Mouse (Mus musculus) hindlimb bud, embryonic 11.5 days (tissue): ENCODE measurements around the gene Cdk4.

Source experiments
- DNase-seq: peaks from one replicate; pipeline ENCODE4 v3.0.0-alpha.2; 2012; ENCODE audit warnings: low read depth, low spot score; ENCODE audit errors: extremely low spot score

Gene Cdk4

GRCm38 (mm10) chr10:127063239-127063872, at the start of gene Cdk4:
Gene Cdk4, plus strand, starts transcription at chr10:127063534.
- peak; percentile 95 for DNase-seq

DNA sequence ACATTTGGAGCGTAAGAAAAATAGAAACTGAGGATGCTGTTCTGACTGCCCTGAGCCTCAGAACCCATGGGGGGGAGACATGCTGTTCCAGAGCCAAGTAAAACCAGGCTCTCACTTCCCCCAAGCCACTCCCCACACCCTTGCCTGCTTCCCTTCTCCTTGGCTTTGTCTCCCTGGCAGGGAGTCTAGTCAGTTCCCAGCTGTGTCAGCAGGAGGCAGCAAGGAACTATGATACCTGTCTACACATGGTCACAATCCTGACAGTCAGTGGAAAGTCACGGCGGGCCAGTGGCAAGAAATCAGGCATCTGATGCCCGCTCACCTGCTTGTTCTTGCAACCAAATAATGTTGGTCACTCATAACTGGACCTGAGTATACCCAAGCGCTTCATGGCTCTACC, 46.8 kb upstream of the Cdk4 start:
- no peak for DNase-seq

GRCm38 (mm10) chr10:127017071-127017470, 46.3 kb upstream of the Cdk4 start:
- DNase-seq: no peak

GRCm38 (mm10) chr10:127018422-127018821, 44.9 kb upstream of the Cdk4 start:
- no peak for DNase-seq

DNA sequence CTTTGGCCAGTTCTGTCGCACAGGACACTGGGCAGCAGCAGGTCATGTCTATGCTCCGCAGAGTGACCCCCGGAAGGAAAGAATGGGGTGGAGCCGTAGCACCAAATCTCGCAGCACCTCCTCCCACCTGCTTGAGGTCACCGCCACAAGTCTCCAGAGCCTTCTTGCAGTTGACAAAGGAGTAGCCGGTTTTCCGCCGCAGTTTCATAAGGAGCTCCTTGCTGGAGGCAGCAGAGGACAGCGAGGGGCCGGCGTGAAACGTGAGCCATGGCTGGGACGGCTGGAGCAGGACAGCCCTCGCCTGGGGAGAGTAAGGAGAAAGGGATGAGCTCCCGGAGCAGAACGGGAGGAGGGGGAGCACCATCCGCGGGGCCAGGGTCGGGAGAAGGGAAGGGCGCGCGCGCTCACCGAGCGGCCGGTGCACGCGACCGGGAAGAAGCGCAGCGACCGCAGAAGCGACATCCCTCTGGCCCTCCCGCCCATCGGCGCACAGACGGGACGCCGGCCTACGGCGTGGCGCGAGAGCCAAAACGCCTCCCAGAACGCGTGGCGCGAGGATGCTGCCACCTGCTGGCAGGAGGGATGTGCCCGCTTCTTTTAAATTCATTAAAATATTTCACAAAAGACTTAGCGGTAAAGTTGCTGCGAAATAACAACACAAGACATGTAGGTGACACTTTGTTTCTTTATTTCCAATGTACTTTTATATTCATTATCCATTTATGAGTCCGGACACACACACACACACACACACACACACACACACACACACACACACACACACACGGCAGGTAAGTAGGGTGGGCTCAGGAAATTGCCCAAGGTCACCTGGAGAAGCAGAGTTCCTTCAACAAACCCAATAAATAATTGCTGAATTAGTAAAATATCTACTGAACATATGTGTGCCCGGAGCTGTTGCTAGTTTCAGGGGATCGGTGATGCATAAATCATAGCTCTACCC, 32.7 kb upstream of the Cdk4 start, which contains the start of gene Tsfm:
Tsfm (minus strand) TSS at position 505 of the 961 bp plus-strand sequence.
- DNase-seq: peak; percentile 77

DNA sequence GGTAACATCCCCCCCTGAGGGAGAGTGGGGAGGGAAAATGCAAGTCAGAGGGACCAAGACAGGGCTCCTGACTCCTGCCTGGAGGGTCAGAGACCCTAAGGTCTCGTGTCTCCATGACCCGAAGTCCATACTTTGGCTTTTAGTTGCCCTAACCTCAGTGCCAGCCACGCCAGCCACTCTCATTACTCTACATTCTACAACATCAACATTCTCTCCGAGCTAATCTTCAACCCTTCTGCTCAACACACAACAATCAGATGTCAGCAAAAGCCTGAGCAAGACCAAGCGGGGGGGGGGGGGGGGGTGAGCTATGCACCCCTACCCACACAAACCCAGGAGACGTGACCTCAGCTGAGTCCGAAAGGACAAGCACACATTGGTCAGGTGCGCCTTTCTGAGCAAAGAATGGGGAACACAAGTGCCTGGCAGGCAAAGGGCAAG, 30.0 kb upstream of the Cdk4 start:
- no peak for DNase-seq

- DNase-seq: no peak
Observed at GRCm38 (mm10) chr10:127036273-127036672, 27.1 kb upstream of the Cdk4 start.

DNA sequence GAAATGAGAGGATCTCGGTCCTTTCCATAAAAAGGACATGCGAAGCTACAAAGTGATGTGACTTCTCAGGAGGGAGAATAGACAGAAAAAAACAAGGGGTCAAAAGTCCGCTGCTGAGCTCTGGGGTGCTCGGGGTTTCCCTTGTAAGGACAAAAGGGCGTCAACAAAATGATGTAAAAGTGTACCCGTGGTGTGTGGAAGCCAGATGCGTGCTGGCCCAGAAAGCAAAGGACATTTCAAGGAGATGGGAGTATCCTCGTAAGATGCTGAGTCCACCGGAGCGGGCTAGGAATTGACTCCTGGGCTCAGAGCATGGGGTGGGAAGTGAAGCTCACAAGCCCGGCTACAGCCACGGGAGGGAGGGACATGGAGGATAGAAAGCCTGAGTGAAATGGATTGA, 25.7 kb upstream of the Cdk4 start:
- DNase-seq: no peak

- DNase-seq: no peak
Observed at GRCm38 (mm10) chr10:127040569-127041214, 22.6 kb upstream of the Cdk4 start.

- no peak for DNase-seq
Observed at GRCm38 (mm10) chr10:127041274-127041766, 22.0 kb upstream of the Cdk4 start, which contains the start of the genes Mettl1 and Eef1akmt3. Gene Mettl1, plus strand, starts transcription at chr10:127041414. Gene Eef1akmt3, minus strand, starts transcription at chr10:127041513.

DNA sequence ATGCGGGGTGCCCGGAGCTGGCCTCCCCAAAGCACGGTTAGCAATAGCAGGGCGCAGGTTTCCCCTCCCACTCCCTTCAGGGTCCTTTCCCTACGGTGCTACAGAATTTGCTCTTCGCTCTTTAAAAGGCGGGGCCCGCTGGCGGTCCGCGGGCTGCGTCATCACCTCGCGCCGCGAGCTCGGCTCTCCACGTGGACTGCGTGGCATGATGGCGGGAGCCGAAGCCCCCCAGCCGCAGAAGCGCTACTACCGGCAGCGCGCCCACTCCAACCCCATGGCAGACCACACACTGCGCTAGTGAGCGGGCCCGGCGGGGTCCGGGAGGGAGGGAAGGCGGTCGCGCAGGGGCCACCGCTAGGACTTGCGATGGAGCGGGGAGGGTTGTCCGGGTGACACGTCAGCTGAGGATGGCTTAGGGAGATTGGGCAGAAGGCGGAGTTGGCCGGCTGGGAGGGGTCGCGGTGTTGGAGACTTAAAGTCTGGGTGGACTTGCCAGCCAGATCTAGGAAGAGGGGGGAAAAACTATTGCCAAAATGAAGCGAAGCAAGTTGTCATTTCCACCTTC, 21.5 kb upstream of the Cdk4 start:
- DNase-seq: peak; percentile 70

- DNase-seq: no peak
Observed at GRCm38 (mm10) chr10:127042468-127043115, 20.7 kb upstream of the Cdk4 start.

DNA sequence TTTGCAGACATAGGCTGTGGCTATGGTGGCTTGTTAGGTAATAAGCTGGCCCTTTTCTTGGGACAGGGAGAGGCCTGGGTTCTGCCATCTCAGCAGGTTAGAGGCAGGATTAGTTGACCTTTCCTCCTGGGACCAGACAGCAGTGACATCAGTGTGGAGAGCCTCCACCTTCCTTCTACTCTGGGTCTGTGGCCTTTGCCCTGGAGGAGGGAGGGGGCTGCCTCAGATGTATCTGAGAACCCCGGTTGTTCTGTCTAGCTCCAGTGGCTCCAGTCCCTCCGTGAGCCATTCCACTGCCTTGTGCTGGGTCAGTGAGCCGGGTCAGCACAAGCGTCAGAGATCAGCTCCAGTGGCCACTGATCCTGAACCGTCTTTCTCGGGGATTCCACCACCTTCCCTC, 20.1 kb upstream of the Cdk4 start:
- no peak for DNase-seq

DNA sequence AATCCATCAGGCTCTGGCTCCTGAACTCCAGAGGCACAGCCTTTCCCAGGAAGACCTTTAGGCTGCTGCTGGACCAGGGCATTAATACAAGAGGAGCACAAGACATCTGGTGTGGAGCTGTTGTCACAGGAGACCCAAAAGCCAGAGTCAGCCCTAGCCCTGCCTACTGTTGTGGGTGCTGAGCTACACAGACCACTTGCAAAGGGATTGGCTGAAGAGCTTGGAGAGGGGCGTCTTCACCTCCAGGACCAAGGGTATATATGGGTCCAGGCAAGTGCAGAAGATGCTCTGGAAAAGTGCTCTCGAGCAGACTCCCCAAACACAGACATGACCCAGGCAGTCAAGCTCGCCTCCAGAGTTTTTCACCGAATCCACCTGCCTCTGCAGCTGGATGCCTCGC, 15.4 kb upstream of the Cdk4 start, which contains the start of gene Cyp27b1:
Cyp27b1 (plus strand) TSS at position 297 of the 400 bp plus-strand sequence.
- no peak for DNase-seq

DNA sequence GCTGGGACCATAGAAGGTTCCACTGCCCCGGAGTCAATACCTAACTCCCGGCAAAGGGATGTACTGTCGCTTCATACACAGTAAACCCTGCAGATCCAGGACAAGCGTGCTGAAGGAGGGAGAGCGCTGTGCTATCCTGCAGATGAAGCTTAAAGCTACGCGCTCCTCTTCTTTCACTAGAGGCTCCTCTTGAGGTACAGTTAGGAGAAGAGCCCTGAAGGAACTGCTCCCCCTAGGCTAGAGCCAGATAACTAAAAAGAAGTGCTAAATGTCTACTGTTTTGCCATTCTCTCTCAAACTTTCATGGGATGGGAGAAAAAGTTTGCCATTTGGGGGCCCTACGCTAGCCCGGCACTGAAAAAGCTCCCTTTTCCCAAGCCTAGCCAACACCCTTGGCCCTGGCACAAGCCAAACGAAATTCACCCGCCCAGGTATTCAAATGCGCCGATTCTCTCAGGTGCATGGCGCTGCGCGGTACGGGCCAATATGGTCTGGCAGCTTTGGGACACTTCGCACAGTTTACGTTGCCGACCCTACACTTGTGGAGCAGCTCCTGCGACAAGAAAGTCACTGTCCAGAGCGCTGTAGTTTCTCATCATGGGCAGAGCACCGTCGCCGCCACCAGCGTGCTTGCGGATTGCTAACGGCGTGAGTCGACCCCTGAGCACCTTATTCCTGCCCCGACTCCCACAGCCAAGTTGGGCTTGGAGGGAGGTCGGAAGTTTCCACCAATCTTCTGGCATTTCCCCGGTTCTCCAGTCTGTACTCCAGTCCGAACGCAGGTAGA, 14.5 kb upstream of the Cdk4 start:
- no peak for DNase-seq

- DNase-seq: no peak
Observed at GRCm38 (mm10) chr10:127049395-127050118, 13.8 kb upstream of the Cdk4 start.

DNA sequence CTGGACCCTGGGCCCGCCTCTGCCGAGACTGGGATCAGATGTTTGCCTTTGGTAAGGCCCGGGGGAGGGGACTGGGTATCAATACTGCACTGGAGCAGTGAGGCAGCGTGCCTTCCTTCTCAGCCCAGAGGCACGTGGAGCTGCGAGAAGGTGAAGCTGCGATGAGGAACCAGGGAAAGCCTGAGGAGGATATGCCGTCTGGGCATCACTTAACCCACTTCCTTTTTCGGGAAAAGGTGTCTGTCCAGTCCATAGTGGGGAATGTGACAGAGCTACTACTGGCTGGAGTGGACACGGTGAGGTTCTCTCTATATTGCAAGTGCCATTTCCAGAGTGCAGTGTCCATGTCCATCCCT, 13.2 kb upstream of the Cdk4 start:
- no peak for DNase-seq

- DNase-seq: no peak
Observed at GRCm38 (mm10) chr10:127054646-127055045, 8.7 kb upstream of the Cdk4 start.

DNA sequence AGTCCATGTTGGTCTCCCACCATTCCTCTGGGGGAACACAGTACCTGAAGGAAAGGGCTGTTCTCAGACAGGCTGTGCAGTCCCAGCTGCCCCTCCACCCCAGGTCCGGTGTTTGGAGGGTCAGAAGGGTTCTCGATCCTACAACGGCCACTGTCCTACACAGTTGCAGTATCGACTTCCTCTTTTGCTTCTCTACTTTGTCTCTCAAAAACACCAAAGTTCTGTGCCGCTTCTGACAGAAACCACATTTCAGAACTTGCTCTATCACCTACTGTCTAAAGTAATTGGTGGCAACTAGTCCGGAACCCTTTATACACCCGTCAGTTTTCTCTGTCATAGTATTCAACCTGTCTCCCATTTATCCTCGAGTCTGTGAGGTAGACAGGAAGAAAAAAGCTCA, 7.9 kb upstream of the Cdk4 start:
- no peak for DNase-seq
